Mouse (Mus musculus) embryo, embryonic 10 days (tissue): ENCODE data around the gene Nrxn3.

Source experiments
- DNase-seq: peaks from one replicate; pipeline ENCODE4 v3.0.0-alpha.2; 2015; ENCODE audit warnings: low spot score

The Nrxn3 gene

DNA sequence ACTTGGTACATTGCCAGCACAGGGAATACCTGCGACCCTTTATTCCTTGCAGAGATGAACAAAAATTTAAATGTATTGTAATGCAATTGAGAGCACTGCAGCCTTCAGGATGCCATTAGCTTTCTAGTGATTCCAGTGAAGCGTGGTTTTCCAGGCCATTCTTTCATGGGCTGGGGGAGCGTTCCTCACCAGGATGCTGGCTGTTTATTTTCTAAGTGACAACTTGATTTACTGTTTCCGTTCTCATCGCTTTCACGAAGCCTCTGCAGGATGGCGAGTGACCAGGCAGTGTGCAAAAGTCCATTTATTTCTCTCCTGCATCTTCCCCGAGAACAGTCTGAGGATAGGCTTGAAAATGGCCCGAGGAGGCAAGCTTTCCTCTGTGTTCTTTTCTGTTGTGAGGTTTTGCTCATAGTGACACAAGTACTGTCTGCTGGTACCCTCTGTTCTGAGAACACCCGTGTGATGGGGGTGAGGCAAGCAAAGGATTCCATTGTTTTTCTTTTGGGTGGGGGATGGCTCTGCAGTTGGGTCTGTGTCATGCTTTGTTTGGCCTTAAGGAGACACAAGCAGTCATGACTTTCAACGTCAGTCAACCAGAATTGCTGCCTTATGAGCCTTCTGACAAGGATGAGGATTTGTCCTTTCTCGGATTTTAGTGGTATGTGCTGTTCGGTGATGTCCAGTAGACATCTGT is 457.4 kb downstream of the Nrxn3 start:
- peak; percentile 65 for DNase-seq

DNA sequence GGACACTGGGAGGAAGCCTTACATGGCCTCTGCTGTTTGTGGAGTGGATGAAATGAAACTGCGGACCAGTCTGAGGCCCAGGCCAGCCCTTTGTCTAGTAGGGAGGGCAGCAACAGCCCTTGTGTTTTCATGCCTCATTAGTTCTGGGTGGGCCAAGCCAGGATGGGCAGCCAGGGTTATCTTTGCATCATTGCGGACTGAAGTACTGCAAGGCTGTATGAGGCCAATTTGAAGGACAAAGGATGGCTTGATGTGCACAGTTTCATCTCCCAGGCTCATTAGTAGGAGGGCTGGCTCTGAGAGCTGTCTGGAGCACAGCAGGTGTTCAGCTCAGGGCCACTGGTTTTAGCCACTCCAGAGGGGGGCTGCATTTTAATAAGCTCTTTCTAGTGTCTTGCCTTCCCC is 458.5 kb downstream of the Nrxn3 start:
- peak; percentile 58 for DNase-seq

DNA sequence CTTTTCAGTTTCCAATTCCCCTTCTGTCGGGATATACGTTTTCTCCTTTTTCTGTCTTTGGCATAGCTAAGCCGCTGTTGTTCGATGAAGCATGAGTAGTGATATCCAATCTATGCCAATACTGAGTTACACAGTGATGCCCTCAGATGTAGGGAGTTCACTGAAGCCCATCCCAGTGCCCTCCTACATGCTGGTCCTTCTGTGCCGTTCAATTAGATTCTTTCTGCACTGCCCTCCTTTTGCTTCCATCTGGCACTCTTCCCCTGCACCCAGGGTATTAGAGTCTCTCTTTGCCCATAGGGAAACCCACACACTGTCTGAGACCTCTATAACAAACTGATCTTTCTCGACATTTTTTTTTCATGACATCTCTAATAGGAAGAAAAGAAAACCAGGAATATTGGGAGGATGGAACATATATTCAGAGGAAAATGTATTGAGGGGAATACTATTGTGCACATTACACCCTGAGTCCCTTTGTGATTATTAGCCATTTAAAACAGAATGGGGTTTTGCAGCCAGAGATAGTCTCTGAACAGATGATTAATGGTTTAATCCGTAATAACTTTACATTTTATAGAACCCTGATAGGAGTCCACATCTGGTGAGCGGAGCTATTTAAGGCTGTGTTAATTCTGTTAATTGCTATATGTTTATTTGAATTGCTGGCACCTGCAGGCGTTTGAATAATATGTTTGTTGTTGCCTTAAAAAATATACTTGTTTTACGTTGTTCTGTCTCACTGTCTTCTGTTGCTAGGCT is 476.3 kb downstream of the Nrxn3 start:
- no peak for DNase-seq

DNA sequence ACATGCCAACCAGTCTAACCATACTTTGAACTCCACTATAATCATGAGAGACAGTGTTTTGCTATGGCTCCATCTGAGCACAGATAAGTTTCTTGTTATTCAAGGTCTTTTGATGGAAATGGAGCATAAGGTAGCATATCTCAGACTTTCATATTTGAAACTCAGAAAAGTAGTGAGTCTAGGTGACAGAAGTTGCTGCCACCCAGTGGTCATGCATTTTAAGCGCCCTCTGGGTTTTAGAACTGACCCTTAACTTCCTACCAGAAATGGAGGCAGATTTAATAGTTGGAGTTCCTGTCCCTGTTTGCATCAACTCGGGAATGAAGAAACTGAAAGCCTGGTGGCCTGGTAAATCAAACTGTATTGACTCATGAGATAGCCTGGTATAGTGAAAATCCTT is 488.9 kb downstream of the Nrxn3 start:
- DNase-seq = peak; percentile 12

DNA sequence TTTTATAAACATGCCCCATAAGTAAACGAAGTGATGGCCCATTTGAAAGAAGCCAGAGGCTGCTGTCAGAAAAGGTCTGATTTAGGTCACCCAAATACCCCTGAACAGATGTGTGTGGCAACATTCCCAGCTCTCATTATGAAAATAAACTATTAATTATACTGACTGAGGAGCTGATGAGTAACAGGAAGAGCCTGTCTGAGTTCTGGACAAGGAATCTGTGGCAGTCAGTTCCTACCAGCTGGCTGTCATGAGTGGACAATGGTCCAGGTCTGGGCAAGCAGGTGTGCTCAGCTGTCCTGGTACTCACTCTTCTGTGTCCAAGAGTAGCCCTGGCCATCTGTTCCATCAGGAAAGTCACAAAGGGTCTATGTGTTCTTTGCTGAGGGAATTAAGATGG is 517.1 kb downstream of the Nrxn3 start:
- DNase-seq = no peak

DNA sequence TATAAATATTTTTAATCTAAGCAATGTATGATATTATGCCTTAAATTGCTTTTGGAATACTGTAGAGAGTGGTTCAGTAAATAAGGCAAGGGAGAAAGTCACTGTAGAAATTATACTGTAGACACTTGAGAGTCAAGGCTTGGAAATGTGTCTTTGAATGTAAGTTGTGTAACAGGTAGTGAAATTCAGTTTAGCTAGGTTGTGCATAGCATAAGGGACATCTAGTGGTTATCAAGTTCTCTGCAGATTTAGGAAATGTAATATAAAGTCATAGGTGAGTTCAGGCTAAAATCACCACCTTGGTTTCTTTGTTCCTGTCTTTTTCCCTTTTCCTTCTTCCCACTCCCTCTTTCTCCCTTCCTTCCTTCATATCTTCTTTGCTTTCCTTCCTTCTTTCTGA is 518.9 kb downstream of the Nrxn3 start:
- DNase-seq = no peak

DNA sequence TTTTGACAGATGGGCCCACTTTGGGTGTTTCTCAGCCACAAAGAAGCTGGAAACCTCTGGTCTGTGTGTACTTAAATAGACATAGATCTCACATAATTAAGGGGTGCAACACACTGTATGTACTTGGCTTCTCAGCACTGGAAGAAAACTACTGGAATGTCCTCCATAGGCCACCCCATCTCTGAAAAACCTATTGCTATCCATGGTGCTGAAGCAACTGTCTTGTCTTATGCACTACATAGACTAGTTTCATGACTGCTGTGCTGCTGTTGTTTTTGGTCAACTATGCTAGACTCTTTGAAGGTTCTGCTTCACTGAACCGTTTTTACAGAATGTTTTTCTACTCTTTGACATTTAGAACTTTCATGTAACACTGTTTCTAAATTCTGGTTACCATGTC is 519.8 kb downstream of the Nrxn3 start:
- peak; percentile 70 for DNase-seq

DNA sequence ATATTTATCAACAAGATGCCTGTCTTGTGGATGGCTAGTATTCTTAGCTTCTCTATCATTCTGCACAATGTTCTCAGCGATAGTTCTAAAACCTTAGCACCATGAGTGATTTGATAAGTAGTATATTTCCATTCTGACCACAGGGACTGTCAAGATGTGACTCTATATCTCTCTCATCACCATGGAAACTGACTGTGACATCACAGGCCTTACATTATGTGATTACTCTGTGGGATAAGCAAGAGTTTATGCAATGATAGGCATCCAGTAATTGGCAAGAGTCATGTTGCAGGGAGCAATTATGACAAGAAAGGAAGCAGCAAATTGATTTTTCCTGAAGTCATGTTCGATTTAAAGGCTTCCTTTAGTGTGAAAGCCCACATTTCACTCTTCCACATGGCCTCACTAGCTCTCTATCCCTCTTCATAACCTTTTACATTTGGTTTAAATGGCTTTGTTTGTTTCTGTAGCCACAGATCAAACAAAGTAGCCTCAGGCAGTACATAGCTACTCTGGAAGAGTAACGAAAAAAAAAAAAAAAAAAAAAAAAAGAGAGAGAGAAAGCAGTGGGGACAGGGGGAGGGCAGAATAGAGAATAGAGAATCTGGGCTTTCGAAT is 532.7 kb downstream of the Nrxn3 start:
- DNase-seq = peak; percentile 5

DNA sequence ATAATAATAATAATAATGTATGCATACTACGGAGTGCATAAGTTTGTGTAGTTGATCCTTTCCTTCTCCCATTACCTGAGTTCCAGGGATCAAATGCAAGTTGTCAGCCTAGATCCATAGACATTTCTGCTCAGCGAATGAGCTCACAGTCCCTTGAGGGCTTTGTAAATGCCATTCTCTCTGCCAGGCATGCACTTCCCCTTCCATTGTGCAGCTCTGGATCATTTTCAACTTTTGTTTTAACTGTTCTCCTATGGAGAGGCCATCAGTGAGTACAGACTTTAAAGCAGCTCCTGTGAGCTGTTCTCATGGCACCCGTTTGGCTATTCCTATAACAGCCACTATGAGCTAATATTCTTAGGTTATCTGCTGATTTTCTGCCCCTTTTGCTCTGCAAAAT is 536.2 kb downstream of the Nrxn3 start:
- DNase-seq = no peak

DNA sequence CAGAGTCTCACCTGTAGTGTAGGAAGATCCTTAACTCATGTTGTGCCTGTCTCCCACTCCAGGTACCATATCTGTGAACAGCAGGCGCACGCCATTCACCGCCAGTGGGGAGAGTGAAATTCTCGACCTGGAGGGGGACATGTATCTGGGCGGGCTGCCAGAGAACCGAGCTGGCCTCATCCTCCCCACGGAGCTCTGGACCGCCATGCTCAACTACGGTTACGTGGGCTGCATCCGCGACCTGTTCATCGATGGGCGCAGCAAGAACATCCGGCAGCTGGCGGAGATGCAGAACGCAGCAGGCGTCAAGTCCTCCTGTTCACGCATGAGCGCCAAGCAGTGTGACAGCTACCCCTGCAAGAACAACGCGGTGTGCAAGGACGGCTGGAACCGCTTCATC is 537.4 kb downstream of the Nrxn3 start:
- DNase-seq = no peak

DNA sequence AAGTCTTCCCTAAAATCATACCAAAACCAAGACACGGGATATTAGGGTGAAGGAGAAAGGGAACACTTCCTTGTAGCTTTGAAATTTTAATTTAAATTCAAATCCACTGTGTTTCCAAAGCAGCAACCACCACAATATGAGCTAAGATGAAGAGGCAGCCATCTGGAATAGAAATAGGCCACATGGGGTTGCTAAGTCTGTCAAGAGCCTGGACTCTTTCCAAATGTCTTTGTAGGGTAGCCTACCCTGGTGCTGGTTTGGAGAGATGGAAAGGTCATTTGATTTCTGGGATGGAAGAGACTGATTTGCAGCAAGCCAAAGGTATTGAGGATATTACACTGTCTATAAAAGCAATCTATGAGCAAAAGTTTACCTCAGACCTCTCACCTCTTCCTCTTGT is 539.6 kb downstream of the Nrxn3 start:
- DNase-seq = no peak

DNA sequence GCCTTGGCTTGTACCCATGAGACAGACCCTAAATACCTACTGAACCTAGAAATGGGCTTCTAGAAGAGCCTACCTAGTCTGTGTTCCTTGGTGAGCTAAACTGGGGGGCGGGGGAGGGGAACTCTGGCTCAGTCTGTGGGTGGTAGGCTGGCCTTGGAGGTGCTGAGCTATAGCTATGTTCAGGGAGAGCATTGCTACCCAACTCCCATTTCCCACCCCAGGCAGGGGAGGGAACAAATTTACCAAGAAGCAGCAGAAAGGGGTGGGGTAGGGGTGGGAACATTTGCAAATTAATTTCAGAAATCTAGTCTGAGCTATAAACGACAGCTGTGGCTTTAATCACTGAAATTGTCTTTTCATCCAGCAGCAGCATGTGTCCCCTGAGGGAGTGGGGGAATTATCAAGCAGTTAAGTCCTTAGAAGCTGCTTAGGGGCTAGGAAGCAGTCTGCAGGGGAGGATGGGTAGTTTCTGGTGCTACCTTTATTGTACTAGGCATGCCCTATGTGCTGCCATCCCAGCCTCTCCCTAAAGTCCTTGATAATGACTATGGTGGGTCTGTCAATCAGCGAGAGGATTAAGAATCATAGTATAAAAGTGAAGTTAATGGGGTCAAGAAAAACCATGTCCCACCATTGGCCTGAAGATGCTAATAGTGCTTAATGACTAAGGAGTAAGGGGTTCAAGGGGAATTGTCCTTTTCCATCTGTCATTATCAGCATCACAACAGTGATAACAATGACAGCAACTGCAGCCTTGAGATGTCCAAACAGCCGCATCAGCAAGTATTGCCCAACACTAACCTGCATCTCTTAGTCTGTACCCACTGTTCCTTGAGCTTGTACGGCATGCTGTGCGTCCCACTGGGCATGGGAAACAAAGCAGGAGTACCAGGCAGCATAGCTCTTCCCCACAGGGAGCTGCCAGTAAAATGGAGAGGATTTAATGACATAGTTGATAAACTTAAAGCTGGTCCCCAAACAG is 560.0 kb downstream of the Nrxn3 start:
- DNase-seq = no peak

DNA sequence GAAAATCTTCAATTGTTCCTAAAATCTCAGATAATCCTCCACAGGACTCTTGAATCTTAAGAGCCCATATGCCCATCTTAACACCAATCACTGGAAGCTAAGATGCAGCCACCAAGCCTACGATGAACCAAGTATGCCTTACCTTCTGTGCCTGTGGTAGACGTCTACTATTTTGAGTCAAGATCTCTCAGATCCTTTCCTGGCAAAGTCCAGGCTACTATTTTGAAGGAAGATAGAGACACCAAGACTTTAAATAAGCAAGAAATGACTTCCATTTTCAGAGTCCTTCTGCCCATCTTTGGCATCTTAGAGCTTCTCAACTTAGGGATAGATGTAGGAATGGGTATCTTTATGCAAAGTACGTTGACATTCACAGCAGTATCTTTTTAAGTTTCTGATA is 561.7 kb downstream of the Nrxn3 start:
- DNase-seq = no peak

DNA sequence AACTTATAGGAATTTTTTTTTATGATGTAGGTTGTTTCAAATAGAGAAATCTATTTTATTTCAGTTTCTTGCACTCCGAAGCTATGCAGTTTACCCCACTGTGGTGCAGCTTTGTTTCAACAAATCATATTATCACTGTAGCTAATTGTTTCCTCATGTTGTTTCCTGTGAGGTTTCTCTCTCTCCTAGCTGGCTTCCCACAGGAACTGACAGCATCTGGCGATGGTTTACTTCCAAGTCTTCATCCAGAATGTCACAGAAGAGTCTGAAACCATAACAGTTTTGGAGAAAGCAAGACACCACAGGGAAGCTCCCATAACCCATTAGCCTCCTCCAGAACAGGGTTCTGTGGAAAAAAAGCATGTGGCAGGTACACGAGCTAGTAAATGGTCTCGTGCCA is 564.4 kb downstream of the Nrxn3 start:
- peak; percentile 55 for DNase-seq

DNA sequence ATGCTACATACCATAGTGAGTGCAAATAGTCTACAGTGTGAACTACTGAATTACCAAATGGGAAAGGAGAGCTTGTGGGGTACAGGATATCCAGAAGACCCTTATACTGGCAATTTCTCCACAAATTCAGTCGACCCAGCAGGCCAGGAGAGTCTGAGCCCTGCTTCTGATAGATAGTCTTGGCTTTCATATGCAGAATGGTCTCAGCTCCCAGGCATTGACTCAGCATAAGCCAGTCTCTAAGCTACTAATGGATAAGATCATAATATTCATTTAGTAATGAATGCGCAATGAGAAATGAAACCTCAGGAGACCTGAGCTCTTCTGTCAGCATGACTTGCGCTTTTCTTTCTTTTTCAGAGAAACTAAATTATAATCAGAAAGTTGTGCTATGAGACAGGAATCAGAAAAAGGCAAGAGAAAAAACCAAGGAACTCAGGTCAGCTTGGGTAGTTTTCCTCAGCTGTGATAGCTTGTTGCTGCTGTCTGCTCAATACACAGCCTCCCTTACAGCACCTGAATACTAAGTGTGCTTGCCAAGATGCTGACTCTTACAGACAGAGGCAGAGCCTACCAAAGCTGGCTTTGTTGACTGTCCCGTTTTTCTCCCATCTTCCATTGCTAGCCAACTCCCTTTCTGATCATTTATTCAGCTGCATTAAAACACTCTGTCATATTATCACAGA is 567.1 kb downstream of the Nrxn3 start:
- no peak for DNase-seq

DNA sequence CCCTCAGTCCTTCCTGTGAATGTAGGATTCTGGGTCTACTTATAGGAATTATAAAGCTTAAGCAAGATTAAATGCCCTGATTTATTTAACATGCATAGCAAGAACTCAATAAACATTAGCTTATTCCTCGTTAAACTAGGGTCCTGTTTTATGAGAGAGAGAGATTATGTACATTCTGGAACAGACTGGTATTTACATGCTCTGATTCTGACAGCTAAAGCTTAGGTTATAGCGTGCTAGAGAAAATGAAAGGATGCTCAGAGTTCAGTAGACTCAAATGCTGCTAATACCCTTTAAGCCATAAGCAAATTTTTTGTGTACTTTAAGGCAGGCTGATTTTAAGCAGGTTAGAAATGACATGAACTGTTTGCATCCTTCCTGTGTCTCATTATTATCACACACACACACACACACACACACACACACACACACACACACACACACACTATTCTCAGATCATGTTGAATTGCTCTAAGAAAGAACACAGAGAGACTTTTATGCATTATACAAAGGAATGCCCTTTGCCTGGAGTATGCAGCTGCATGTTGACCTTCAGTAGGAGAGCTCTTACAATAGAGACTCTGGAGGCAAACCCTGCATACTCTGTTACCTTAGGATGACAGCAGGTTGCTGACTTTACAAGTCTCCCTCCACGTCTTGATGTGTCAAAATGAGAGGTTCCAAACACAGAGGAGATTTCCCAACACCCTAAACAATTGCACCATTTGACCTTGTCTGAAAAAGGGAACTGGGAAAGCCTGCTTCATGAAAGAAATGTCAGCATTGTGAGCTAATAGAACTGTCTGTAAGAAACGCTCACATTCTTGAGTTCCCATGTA is 568.3 kb downstream of the Nrxn3 start:
- no peak for DNase-seq

DNA sequence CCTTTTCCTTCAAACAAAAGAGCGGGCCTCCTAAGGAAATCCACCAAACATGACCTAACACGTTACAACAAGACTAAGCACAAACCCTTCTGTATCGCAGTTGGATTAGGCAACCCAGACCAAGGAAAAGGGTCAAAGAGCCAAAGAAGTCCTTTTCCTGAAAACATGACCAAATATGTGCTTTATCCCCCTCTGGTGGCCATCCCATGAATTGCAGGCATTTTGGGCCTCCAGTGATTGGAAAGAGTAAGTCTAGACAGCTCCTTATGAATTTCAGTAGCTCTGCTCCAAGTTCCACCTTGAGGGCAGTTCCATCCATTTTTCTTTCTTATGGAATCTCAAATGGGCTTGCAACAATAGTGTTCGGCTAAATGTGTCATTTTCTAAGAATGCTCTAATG is 579.3 kb downstream of the Nrxn3 start:
- peak; percentile 77 for DNase-seq

DNA sequence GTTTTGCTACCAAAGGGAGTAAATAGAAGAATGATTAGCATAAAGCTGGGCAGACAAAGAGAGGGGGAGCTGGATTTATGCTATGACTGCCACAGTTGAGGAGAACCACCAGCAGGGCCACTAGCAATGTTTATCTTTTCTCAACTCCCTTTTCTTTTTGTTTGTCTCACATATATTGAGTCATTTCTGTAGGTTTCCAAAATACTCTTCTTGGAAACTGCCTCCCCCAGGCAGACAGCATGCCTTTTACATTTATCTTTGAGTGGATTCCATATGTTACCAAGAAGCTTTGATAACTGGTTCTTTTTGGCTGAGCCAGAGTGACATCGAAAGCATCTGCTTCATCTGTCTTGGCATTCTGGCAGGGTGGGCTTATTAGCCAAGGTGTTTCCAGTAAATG is 587.5 kb downstream of the Nrxn3 start:
- DNase-seq = no peak

DNA sequence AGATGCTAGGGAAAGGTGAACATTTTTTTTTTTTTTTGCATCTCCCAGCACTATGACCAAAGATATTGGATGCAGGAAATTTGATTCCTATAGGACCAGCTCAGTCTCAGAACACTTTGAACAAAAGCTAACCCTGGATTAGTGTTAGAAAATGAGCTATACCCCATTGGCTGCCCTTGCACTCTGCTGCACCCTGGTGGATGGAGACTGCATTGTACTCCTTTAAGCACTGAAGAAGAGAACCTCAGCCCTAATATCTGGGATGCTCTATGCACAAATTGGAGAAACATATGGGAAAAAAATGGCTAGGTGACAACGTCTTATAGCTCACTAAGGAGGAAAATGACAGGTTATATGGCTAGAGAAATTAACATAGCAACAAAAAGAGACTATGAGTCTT is 589.9 kb downstream of the Nrxn3 start:
- DNase-seq = peak; percentile 60

DNA sequence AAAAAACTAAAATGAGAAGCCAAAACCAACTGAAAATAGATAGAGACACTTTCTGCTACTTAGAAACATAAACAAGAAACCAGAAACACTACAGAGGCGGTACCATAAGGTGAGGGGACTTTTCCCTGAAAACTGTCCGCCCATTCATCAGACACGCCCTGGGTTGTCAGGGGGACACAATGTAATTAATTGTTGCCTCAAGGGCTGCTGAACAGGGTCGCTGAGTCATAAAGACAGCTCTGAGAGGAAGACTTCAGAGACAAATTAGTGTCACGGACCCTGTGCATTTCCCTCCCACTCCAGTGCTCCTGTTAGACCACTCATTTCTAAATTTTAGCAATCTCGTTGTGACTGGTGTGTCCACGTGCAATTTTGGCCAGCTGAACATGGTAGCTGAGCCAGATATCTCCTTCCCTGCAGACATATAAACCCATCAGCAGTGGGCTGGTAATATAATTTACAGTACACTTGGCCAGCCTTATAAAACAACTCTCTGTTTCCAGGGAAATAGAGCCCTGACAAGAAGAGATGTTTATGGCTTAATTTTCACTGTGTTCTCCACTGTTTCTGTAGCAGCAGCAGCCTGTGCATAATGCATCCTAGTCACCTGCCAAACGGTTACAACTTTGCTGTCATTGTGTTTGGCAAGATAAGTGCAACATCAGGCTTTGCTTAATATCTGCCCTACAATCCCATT is 603.3 kb downstream of the Nrxn3 start:
- DNase-seq = peak; percentile 37
